Mouse (Mus musculus): ENCODE results near the gene Gm9736. TPM values are rescaled to one million over a fixed set of nuclear protein-coding genes. Genes with fewer than 3 reads are reported as not detected.
"Not testable (repeated sequence)": the region's sequence is repeated elsewhere in the genome, so short reads cannot be mapped to it uniquely, and the experiment has no call there.

The Gm9736 gene
- total RNA-seq (2015; ENCODE audit: low replicate concordance) = not detected in 2 replicates
- not detected in 2 replicates for total RNA-seq (2017; ENCODE audit: low replicate concordance)

DNA sequence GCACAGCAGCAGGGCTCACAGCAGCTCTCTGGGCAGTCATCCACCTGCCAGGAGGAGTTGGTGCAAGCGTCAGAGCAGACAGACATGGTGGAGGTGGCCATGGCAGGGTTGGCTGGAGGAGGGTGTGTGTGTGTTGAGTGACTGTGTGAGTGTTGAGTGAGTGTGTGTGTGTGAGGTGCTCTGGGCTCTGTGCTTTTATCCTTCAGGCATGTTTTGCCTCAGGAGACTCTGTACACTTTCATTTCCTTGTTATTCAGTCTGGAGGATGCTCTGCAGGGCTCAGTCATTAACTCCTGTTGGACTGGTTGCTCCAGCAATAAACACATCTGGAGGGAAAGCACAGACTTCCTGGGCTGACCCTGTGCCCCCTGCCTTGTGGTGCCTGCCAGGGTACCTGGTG is at the start of gene Gm9736:
TSS of gene Gm9736 (minus strand) at position 101 of the 400 bp plus-strand sequence.
- not testable (repeated sequence) for ATAC-seq (replicated peaks; ENCODE audit: low FRiP score, poor library complexity, severe bottlenecking)

DNA sequence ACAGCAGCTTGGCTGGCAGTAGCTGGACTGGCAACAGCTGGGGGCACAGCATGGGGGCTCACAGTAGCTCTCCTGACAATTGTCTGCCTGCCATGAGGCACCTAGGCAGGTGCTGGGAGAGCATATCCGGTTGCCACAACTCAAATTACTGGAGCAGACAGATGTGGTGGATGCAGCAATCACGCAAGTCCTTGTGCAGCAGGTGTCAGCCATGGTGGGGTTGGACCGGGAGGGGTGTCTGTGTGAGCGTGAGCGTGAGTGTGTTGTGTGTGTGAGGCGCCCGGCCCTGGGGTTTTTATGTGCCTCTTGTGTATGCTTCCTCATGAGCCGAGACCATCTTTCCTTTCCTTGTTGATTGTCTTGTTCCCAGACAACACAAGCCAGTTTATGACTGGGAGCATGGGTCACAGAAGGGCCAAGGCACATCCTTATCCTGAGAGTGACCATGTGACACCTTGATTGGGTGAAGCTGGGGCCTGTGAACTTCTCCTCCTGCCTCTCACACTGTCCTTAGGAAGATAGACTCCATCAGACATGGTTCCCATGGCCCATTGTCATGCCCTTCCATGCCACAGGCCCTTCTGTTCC is 47.9 kb upstream of the Gm9736 start, which contains the start of gene Gm19668:
TSS of gene Gm19668 (minus strand) at position 213 of the 588 bp plus-strand sequence.
- no peak for ATAC-seq (replicated peaks; ENCODE audit: low FRiP score, poor library complexity, severe bottlenecking)

DNA sequence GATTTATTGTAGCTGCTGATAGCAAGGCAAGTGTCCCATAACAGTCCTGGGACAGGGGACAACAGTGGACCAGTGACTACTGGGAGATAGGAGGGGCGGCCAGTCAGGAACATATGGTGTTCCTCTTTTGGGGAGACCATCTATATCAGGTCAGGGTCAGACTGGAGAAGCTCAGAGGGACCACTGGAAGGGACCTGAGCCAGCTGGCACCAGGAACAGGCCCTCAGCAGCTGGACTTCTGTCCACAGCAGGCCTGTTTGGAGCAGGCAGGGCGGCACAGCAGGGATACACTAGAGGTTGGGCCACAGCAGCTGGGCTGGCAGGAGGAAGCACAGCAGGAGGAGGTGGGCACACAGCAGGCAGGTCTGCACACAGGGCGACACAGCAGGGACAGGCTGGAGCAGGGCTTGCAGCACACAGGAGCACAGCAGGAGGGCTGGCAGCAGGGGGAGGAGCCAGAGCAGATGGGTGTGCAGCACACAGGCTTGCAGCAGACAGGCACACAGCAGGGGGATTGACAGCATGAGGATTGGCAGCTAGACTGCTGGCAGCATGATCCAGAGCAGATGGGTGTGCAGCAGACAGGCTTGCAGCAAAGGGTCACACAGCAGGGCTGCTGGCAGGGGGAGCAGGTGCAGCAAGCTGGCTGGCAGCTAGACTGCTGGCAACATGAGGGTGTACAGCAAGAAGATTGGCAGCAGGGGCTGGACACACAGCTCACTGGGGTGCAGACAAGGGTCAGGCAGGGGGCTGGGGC is 47.2 kb upstream of the Gm9736 start:
- ATAC-seq (replicated peaks; ENCODE audit: low FRiP score, poor library complexity, severe bottlenecking) = not testable (repeated sequence)

DNA sequence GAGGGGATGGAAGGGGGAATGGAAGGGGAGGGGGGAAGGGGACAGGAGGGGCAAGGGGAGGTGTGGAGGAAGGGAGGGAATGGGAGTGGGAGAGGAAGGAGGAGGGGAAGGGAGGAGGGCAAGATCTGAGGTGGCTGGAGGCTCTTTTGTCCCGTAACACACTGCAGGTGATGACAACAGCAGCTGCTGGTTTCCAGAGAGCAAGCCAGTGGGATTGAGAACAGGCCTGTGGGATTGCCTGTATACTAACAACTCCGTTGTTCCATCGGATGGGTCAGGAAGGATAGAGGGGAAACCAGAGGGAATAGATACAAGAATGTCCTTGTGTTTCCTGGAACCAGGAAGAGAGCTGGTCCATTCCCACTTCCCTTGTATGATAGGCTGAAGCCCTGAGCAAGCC is 46.5 kb upstream of the Gm9736 start:
- ATAC-seq (replicated peaks; ENCODE audit: low FRiP score, poor library complexity, severe bottlenecking) = no peak

DNA sequence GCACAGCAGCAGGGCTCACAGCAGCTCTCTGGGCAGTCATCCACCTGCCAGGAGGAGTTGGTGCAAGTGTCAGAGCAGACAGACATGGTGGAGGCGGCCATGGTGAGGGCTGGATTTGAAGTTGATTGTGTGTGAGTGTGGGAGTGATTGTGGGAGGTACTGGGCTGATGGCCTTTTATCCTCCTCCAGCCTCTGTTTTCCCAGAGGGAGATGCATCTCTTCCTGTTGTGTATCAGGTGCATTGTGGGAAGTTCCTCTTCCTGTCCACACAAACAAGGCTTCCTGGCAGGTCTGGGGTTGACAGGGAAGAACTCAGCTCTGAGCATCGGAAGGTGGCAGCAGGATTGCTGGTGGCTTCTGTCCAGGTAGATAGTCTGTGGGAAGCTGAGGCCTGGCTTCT is 43.8 kb upstream of the Gm9736 start, which contains the start of gene Gm9639:
TSS of gene Gm9639 (minus strand) at position 101 of the 400 bp plus-strand sequence.
- no peak for ATAC-seq (replicated peaks; ENCODE audit: low FRiP score, poor library complexity, severe bottlenecking)

DNA sequence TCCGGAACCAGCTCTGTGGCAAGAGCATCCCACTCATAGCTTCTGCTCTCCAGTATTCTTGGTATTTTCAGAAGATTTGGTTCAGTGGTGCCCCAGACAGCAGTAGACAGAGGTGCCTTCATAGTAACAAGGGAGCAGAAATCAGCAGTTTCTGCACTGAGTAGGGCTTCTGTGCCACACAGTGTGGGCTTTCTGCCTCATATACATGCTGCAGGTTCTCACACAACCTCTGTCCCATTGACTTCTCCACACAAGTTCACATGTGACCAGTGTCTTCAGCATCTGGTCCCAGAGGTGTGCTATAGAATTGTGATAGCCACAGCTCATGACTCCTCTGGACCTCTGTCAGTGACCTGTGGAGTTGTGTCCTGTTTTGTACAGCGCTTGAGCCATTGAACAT is 37.5 kb upstream of the Gm9736 start:
- ATAC-seq (replicated peaks; ENCODE audit: low FRiP score, poor library complexity, severe bottlenecking) = no peak

GRCm38 (mm10) chr10:77787876-77788275 is 36.7 kb upstream of the Gm9736 start, which contains the start of gene Gm7137:
TSS of gene Gm7137 (minus strand) at chr10:77788200.
- not testable (repeated sequence) for ATAC-seq (replicated peaks; ENCODE audit: low FRiP score, poor library complexity, severe bottlenecking)

DNA sequence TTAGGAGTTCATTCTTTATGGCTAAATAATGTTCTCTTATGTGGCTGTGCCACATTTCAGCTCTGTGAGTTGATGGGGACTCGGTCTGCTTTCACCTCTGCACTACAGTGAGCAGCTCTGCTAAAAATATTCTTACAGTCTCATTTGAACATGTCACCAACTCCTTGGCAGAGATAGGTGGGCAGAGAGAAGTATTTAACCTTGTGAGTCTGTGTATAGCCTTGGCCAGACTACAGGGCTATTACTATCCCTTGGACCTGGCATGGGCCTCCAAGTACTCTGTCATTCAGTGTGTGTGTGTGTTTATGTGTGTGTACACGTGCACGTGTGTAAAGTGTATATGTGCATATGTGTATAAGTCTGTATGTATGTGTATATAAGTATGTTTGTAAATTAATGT is 32.2 kb upstream of the Gm9736 start:
- ATAC-seq (replicated peaks; ENCODE audit: low FRiP score, poor library complexity, severe bottlenecking) = not testable (repeated sequence)

GRCm38 (mm10) chr10:77782442-77782841 is 31.3 kb upstream of the Gm9736 start, which contains the start of gene Gm3250:
TSS of gene Gm3250 (minus strand) at chr10:77782542.
- ATAC-seq (replicated peaks; ENCODE audit: low FRiP score, poor library complexity, severe bottlenecking) = not testable (repeated sequence)

DNA sequence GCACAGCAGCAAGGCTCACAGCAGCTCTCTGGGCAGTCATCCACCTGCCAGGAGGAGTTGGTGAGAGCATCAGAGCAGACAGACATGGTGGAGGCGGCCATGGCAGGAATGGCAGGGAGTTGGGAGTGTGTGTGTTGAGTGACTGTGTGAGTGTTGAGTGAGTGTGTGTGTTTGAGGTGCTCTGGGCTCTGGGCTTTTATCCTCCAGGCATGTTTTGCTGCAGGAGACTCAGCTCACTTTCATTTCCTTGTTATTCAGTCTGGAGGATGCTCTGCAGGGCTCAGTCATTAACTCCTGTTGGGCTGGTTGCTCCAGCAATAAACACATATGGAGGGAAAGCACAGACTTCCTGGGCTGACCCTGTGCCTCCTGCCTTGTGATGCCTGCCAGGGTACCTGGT is 25.7 kb upstream of the Gm9736 start, which contains the start of gene Gm7138:
TSS of gene Gm7138 (minus strand) at position 101 of the 400 bp plus-strand sequence.
- not testable (repeated sequence) for ATAC-seq (replicated peaks; ENCODE audit: low FRiP score, poor library complexity, severe bottlenecking)

GRCm38 (mm10) chr10:77772142-77772541 is 21.0 kb upstream of the Gm9736 start:
- not testable (repeated sequence) for ATAC-seq (replicated peaks; ENCODE audit: low FRiP score, poor library complexity, severe bottlenecking)

DNA sequence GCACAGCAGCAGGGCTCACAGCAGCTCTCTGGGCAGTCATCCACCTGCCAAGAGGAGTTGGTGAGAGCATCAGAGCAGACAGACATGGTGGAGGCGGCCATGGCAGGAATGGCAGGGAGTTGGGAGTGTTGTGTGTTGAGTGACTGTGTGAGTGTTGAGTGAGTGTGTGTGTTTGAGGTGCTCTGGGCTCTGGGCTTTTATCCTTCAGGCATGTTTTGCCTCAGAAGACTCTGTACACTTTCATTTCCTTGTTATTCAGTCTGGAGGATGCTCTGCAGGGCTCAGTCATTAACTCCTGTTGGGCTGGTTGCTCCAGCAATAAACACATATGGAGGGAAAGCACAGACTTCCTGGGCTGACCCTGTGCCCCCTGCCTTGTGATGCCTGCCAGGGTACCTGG is 20.1 kb upstream of the Gm9736 start, which contains the start of gene Gm3238:
TSS of gene Gm3238 (minus strand) at position 101 of the 400 bp plus-strand sequence.
- not testable (repeated sequence) for ATAC-seq (replicated peaks; ENCODE audit: low FRiP score, poor library complexity, severe bottlenecking)

DNA sequence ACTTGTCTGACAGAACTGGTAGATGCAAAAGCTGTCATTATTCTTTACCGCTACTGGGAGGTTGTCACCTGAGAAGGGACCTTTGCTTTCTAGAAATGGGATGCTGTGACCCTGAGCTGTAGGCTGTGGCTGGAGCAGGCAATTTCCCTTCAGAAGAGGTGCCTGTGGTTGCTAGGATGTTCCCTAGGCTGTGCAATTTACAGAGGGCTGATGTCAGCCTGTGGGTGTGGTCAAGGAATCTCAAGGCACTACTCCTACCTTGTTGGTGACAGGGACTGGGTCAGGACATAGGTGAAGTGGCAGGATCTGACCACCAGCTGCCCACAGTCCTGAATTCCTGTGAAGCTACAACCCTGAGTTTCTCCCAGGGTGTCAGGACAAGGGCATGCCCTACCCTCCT is 18.6 kb upstream of the Gm9736 start:
- ATAC-seq (replicated peaks; ENCODE audit: low FRiP score, poor library complexity, severe bottlenecking) = no peak

DNA sequence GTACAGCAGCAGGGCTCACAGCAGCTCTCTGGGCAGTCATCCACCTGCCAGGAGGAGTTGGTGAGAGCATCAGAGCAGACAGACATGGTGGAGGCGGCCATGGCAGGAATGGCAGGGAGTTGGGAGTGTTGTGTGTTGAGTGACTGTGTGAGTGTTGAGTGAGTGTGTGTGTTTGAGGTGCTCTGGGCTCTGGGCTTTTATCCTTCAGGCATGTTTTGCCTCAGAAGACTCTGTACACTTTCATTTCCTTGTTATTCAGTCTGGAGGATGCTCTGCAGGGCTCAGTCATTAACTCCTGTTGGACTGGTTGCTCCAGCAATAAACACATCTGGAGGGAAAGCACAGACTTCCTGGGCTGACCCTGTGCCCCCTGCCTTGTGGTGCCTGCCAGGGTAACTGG is 8.4 kb upstream of the Gm9736 start, which contains the start of gene Gm3233:
TSS of gene Gm3233 (minus strand) at position 101 of the 400 bp plus-strand sequence.
- ATAC-seq (replicated peaks; ENCODE audit: low FRiP score, poor library complexity, severe bottlenecking) = not testable (repeated sequence)

GRCm38 (mm10) chr10:77753448-77753847 is 2.3 kb upstream of the Gm9736 start:
- no peak for ATAC-seq (replicated peaks; ENCODE audit: low FRiP score, poor library complexity, severe bottlenecking)

- not testable (repeated sequence) for ATAC-seq (replicated peaks; ENCODE audit: low FRiP score, poor library complexity, severe bottlenecking)
Observed at GRCm38 (mm10) chr10:77752312-77752711, 1.2 kb upstream of the Gm9736 start.

DNA sequence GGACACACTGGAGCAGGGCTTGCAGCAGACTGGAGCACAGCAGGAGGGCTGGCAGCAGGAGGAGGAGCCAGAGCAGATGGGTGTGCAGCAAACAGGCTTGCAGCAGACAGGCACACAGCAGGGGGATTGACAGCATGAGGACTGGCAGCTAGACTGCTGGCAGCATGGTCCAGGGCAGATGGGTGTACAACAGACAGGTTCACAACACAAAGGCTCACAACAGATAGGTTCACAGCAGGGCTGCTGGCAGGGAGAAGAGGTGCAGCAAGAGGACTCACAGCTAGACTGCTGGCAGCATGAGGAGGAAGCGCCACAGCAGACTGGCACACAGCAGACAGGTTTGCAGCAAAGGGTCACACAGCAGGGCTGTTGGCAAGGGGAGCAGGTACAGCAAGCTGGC is 468 bp downstream of the Gm9736 start:
- not testable (repeated sequence) for ATAC-seq (replicated peaks; ENCODE audit: low FRiP score, poor library complexity, severe bottlenecking)

DNA sequence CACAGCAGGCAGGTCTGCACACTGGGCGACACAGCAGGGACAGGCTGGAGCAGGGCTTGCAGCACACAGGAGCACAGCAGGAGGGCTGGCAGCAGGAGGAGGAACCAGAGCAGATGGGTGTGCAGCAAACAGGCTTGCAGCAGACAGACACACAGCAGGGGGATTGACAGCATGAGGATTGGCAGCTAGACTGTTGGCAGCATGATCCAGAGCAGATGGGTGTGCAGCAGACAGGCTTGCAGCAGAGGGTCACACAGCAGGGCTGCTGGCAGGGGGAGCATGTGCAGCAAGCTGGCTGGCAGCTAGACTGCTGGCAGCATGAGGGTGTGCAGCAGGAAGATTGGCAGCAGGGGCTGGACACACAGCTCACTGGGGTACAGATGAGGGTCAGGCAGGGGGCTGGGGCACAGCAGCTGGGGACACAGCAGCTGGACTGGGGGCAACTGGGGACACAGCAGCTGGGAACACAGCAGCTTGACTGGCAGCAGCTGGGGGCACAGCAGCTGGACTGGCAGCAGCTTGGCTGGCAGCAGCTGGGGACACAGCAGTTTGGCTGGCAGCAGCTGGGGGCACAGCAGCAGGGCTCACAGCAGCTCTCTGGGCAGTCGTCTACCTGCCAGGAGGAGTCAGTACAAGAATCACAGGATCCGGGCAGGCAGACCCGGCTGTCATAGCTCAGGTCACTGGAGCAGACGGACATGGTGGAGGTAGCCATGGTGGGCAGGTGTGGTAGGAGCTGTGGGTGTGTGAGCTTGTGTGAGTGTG is 9.0 kb downstream of the Gm9736 start, which contains the start of gene Gm18596:
TSS of gene Gm18596 (minus strand) at position 715 of the 765 bp plus-strand sequence.
- not testable (repeated sequence) for ATAC-seq (replicated peaks; ENCODE audit: low FRiP score, poor library complexity, severe bottlenecking)

DNA sequence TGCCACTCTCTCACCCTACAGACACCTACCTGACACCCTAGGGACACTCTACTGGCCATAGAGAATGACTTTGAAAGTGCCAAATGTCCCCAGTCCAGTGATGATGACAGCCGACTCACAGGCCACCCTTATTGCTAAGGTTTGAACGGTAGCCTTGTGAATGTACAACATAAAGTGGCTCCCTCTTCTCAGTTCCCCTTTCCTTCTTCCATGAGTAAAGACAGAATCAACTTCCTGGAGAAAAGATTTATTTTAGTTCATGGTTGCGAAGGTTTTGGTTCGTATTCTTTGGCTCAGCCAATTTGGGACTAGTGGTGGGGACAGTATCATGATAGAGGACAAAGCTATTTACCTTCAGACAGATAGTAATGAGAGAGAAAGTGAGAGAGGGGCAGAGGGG is 12.2 kb downstream of the Gm9736 start:
- ATAC-seq (replicated peaks; ENCODE audit: low FRiP score, poor library complexity, severe bottlenecking) = no peak

GRCm38 (mm10) chr10:77735928-77736327 is 15.2 kb downstream of the Gm9736 start:
- ATAC-seq (replicated peaks; ENCODE audit: low FRiP score, poor library complexity, severe bottlenecking) = no peak
